Mouse (Mus musculus) liver, embryonic 12.5 days (tissue): ENCODE results near the gene Ect2l. TPM values are rescaled to one million over a fixed set of nuclear protein-coding genes. Genes with fewer than 3 reads are reported as not detected.

Experiments
- ATAC-seq: fragments of 200-750 bp; cut with Nextera tagmentation; 2 replicates; pipeline ENCODE4 v1.8.0; 2017; ENCODE audit warnings: moderate number of reproducible peaks, mild to moderate bottlenecking, moderate library complexity
- H3K27ac ChIP-seq: fragments of 300-500 bp; sonication (generic); 2 replicates; pipeline ENCODE4 v1.5.1; 2016; ENCODE audit warnings: mild to moderate bottlenecking
- H3K27me3 ChIP-seq: fragments of 300-500 bp; sonication (generic); replicated peaks from 2 replicates; pipeline ENCODE4 v1.6.1; 2016; ENCODE audit warnings: mild to moderate bottlenecking, moderate library complexity
- H3K36me3 ChIP-seq: fragments of 300-500 bp; sonication (generic); 2 replicates; pipeline ENCODE4 v1.6.1; 2016; ENCODE audit warnings: mild to moderate bottlenecking, moderate library complexity
- H3K4me1 ChIP-seq: fragments of 300-500 bp; sonication (generic); 2 replicates; pipeline ENCODE4 v1.6.1; 2016
- H3K4me2 ChIP-seq: fragments of 300-500 bp; sonication (generic); 2 replicates; pipeline ENCODE4 v1.6.1; 2016; ENCODE audit warnings: mild to moderate bottlenecking, moderate library complexity
- H3K4me3 ChIP-seq: fragments of 300-500 bp; sonication (generic); 2 replicates; pipeline ENCODE4 v1.5.1; 2016; ENCODE audit warnings: mild to moderate bottlenecking, moderate library complexity
- H3K9ac ChIP-seq: fragments of 300-500 bp; sonication (generic); 2 replicates; pipeline ENCODE4 v1.6.1; 2016; ENCODE audit warnings: mild to moderate bottlenecking, moderate library complexity
- H3K9me3 ChIP-seq: fragments of 300-500 bp; sonication (generic); replicated peaks from 2 replicates; pipeline ENCODE4 v1.6.1; 2016; ENCODE audit warnings: mild to moderate bottlenecking, moderate library complexity
- WGBS: fragments of 180-500 bp; shearing (Covaris S2); methylation state at CpG from one replicate; pipeline ENCODE4 v1.1.7; 2016; ENCODE audit not compliant: insufficient replicate concordance; 5-methylcytosine and 5-hydroxymethylcytosine counted together
- polyA plus RNA-seq: library from polyadenylated mRNA; unstranded; fragments of >200 nt; fragmentation: Nextera tagmentation; extraction: Ambion mirVana; gene quantifications from 2 replicates; pipeline ENCODE4 v1.2.1, GENCODE M21; 2016

The Ect2l gene
- polyA plus RNA-seq, 1 experiment from 2014 or later: 0.21 TPM

DNA sequence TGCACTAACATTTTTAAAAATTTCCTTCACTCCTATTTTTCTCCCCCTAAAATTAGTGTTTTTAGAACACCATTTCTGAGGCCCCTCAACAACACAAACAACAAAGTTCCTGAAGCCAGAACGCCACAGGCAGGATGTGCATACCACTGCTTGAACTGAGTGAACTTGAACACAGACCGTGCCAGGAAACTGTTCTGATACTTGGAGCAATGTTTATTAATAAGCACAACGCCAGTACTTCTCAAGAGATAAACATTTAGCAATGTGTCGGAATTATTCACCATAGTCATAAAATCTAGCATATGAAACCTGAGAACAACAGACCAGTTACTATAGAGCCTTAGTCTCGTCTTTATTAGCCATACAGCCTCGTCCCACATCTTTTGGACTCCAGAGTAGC, 571 bp downstream of the Ect2l start:
- Histone ChIP-seq H3K4me1 (0 out of 2 replicates have a peak, but pooled peaks cover 4% of the 10 kb centered on the region), H3K4me3 (no peak overlapping the region), H3K36me3 (no peaks in the 10 kb centered on the region), H3K4me2 (no peak overlapping the region), H3K9me3 (no peaks in the 10 kb centered on the region), H3K27ac (no peak overlapping the region), H3K9ac (no peak overlapping the region), H3K27me3 (no peaks in the 10 kb centered on the region)
- 55% methylated on average over 6 of the region's 6 CpGs for WGBS
- no peak for ATAC-seq

DNA sequence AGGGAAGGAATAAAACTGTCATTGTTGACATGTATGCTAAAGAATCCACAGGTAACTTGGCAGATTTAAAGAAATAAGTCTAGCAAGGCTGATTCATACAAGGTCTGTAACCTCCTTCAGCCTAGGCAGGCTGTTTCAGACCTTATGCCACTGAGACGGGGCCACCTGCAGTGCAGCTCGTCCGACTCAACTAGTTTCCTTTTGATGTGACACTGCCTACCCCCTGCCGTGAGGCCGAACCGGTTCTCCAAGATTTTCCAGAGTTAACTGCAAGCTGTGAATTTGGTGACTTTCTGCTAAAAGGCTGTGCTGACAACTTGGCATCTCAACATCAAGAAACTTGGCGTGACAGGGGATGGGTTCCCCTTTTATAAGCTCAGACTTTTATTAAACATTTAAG, 6.6 kb downstream of the Ect2l start:
- H3K27ac ChIP-seq: no peak overlapping the region
- 33% methylated on average over 7 of the region's 7 CpGs for WGBS
- H3K9me3 ChIP-seq: no peaks in the 10 kb centered on the region
- ATAC-seq: no peak
- H3K4me2 ChIP-seq: no peak overlapping the region
- no peak overlapping the region for H3K4me3 ChIP-seq
- H3K36me3 ChIP-seq: no peaks in the 10 kb centered on the region
- H3K4me1 ChIP-seq: no peaks in the 10 kb centered on the region
- no peak overlapping the region for H3K9ac ChIP-seq
- no peaks in the 10 kb centered on the region for H3K27me3 ChIP-seq

DNA sequence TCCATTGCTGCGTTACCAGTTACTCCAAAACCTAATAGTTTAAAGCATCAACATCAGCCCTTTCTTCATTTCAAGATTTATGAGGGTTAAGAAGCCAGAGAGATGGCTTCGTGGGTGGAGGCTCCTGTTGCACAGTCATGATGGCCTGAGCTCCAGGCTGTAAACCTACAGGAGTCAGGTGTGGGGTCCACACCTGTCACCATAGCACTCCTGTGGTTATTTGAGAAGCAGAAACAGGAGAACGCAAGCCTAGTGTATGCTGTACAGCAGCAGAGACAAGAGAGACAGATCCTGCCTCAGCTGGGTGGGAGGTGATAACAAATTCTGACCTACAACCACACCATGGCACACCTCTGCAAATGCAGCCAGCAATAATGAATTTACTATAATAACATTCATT, 8.3 kb downstream of the Ect2l start:
- H3K27me3 ChIP-seq: no peaks in the 10 kb centered on the region
- no peak overlapping the region for H3K4me3 ChIP-seq
- no peak overlapping the region for H3K27ac ChIP-seq
- H3K9ac ChIP-seq: no peak overlapping the region
- no peaks in the 10 kb centered on the region for H3K4me1 ChIP-seq
- no peaks in the 10 kb centered on the region for H3K9me3 ChIP-seq
- no peak for ATAC-seq
- no peaks in the 10 kb centered on the region for H3K36me3 ChIP-seq
- no peak overlapping the region for H3K4me2 ChIP-seq
- WGBS: 60% methylated on average over 3 of the region's 3 CpGs

DNA sequence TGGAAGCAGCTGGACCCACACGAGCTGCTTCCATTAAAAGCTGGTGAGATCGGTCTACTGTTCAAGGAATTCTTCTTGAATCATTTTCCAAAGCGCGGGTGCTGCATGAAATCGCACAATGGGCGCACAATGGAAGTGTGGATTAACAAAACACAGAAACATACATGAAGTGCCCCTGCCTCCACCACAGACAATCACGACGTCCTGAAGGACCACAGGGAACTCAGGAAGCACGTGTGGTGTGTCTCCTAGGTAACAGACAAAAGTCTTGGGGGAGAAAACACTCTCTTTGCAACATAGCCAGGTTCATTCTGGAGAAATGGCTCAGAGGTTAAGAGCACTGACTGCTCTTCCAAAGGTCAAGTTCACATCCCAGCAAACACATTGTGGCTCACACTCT, 10.0 kb downstream of the Ect2l start:
- H3K4me3 ChIP-seq: no peak overlapping the region
- H3K4me1 ChIP-seq: peaks cover 4% of the 10 kb centered on the region; the same call in 1 of the 2 replicates
- no peaks in the 10 kb centered on the region for H3K9me3 ChIP-seq
- ATAC-seq: no peak
- no peaks in the 10 kb centered on the region for H3K27me3 ChIP-seq
- H3K9ac ChIP-seq: no peak overlapping the region
- H3K4me2 ChIP-seq: no peak overlapping the region
- H3K27ac ChIP-seq: no peak overlapping the region
- WGBS: 61% methylated on average over 9 of the region's 9 CpGs
- H3K36me3 ChIP-seq: no peaks in the 10 kb centered on the region

DNA sequence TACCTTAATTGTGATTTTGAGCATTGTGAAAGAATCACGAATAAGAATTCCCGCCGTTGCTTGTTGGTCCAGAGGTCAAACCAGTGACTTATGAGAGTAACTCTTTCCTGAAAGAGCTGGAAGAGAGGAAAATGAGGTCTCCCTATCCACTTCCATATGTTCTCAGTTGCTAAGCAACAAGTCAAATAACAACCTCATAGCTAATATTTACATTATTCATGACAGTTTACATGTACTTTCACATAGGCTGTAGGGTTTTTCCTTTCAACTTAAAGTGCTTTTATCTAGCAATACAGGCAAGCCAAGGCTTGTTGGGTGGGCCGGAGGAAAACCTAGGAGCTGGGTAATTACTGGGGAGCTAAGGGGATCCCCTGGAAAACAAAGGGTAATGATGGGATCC, 10.8 kb downstream of the Ect2l start:
- no peak for ATAC-seq
- no peaks in the 10 kb centered on the region for H3K9me3 ChIP-seq
- H3K9ac ChIP-seq: no peak overlapping the region
- no peak overlapping the region for H3K4me2 ChIP-seq
- H3K36me3 ChIP-seq: no peaks in the 10 kb centered on the region
- H3K4me3 ChIP-seq: no peak overlapping the region
- WGBS: 65% methylated on average over 4 of the region's 4 CpGs
- no peak overlapping the region for H3K27ac ChIP-seq
- peaks cover 4% of the 10 kb centered on the region; the same call in 1 of the 2 replicates for H3K4me1 ChIP-seq
- H3K27me3 ChIP-seq: no peaks in the 10 kb centered on the region

DNA sequence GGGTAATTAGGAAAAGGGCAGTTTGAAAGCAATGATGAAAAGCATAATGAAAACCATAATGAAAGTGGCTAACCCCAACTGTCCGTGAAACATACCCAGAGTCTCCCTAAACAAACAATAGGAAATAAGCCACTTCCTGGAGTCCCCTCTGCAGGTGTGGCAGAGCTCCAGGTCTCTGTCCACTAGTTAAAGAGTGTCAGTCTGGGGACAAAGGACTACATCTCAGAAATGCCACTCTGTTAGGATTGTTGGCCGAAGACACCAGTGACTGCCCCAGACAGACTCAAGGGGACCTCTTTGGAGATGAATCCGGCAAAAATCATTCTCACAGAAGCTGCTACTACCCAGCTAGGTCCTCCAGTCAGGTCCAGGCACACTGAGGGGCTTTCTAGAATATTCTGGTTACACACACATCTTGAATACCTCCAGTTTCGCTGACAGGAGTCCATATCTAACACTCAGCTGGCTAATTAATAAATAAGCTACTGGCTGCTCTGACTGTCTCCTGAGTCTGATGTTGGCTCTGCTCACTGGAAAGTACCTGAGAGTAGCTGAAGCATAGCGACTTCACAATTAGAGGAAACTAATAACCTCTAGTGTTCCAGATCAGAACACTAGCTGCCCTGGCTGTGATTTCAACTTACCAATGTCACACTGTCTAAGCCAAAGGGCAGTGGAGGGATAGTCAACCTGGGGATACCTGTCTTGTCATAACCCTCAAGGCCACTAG, 12.2 kb downstream of the Ect2l start:
- Histone ChIP-seq H3K36me3 (no peaks in the 10 kb centered on the region), H3K9ac (no peak overlapping the region), H3K9me3 (no peaks in the 10 kb centered on the region), H3K27me3 (no peaks in the 10 kb centered on the region), H3K27ac (no peak overlapping the region), H3K4me1 (peaks cover 4% of the 10 kb centered on the region; the same call in 1 of the 2 replicates), H3K4me3 (no peak overlapping the region), H3K4me2 (no peak overlapping the region)
- no peak for ATAC-seq
- WGBS: 63% methylated on average over 5 of the region's 5 CpGs

DNA sequence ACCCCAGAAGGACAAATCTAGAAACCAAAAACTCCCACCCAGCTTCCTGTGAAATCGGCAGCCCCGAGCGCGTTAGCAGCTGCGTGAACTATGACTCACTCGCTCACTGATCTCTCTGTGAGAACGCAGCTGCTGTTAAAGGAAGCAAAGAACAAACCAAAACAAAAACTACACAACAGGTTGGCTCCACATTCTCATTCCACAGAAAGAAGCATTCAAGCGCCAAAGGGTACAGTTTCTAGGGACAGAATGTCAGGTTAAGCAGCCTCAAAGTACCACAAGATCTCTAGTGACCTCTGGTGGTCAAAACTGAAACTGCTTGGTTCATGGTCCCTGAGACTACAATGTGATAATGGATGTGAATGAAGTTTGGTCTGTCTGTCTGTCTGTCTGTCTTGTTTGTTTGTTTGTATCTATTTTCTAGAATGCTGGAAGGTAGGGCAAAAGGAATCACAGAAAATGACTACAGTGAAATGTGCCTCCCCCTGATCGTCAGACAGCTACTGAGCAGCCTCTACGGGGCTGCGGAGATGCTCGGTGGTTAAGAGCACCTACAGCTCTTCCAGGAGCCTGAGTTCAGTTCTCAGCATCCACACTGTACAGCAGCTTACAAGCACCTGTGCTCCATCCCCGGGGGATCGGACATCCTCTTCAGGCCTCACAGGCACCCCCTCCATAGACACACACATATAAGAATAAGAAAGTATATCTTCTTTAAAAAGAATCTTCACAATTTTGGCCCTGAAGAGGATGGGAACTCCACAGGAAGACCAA, 13.3 kb downstream of the Ect2l start:
- no peak overlapping the region for H3K27ac ChIP-seq
- H3K36me3 ChIP-seq: no peaks in the 10 kb centered on the region
- ATAC-seq: no peak
- H3K27me3 ChIP-seq: no peaks in the 10 kb centered on the region
- 40% methylated on average over 14 of the region's 14 CpGs for WGBS
- H3K4me1 ChIP-seq: peaks cover 4% of the 10 kb centered on the region; the same call in 1 of the 2 replicates
- peak overlapping the region; percentile 45; the same call in 1 of the 2 replicates for H3K9ac ChIP-seq
- no peaks in the 10 kb centered on the region for H3K9me3 ChIP-seq
- peak overlapping the region; percentile 47 for H3K4me3 ChIP-seq
- H3K4me2 ChIP-seq: peak overlapping the region; percentile 63

DNA sequence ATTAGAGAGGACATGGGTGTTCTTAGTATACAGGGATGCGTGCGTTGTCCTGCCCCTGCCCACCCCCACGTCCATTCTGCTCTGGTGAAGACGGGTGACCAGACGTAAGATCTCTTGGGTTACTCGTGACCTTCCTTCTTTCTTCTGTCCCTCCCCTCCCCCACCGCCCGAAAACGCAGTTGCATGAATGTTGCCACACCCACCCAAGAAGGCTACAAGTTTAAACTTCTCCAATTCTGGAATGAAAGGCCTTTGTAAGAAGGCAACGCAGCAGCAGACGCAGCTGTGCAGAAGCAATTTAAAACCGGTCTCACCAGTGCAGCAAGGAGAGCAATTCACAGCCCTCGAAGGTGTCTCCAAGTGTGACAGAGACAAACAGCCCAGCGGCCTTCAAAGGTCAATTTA, 16.0 kb downstream of the Ect2l start:
- Histone ChIP-seq H3K4me3 (no peak overlapping the region), H3K27ac (no peak overlapping the region), H3K27me3 (0 out of 2 replicates have a peak, but pooled peaks cover 3% of the 10 kb centered on the region), H3K9ac (no peak overlapping the region), H3K9me3 (no peaks in the 10 kb centered on the region), H3K36me3 (no peaks in the 10 kb centered on the region), H3K4me2 (no peak overlapping the region), H3K4me1 (peaks cover 4% of the 10 kb centered on the region; the same call in 1 of the 2 replicates)
- ATAC-seq: no peak
- 43% methylated on average over 14 of the region's 14 CpGs for WGBS

DNA sequence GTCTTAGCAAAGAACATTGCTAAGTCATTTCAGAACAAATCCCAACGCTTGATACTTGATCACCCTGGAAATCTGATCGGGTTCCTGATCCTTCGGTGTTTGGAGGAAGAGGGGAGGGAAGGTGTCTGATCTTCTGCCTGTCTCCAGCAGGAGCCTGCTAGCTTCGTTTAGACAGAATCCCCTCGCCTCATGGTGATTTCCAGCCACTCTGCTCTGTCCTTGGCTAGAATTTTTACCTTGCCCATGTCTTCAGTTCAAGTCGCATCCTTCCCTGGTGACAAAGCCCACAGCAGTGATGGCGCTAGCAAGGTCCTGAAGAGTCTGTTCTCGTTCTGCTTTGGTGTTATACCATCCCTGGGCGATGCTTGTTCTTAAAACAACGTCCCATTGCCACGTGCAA, 16.5 kb downstream of the Ect2l start:
- Histone ChIP-seq H3K27ac (no peak overlapping the region), H3K36me3 (no peaks in the 10 kb centered on the region), H3K27me3 (0 out of 2 replicates have a peak, but pooled peaks cover 3% of the 10 kb centered on the region), H3K4me2 (no peak overlapping the region), H3K9ac (no peak overlapping the region), H3K9me3 (no peaks in the 10 kb centered on the region), H3K4me1 (peaks cover 4% of the 10 kb centered on the region; the same call in 1 of the 2 replicates), H3K4me3 (no peak overlapping the region)
- ATAC-seq: no peak
- WGBS: 62% methylated on average over 11 of the region's 11 CpGs

DNA sequence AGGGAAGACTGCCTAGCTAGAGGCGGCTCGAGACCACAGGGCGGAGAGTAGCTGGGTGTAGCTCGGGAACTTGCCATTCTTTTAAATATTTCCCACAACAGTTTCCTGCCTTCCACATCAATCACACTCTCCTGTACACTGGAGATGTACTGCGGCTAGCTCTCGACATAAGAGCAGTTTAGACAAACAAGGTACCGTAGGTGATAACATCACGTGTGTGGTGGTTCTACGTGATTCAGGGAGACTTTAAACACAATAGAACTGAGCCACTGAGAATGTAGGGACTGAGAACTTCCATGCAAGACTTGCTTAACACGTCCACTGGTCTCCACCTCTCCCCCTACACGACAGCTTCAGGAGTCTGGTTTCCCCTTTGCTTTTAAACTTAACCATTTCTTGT, 17.5 kb downstream of the Ect2l start:
- Histone ChIP-seq H3K9ac (no peak overlapping the region), H3K27ac (no peak overlapping the region), H3K36me3 (no peaks in the 10 kb centered on the region), H3K9me3 (no peaks in the 10 kb centered on the region), H3K27me3 (0 out of 2 replicates have a peak, but pooled peaks cover 3% of the 10 kb centered on the region), H3K4me2 (no peak overlapping the region), H3K4me3 (no peak overlapping the region), H3K4me1 (peaks cover 4% of the 10 kb centered on the region; the same call in 1 of the 2 replicates)
- no peak for ATAC-seq
- WGBS: 44% methylated on average over 11 of the region's 11 CpGs

DNA sequence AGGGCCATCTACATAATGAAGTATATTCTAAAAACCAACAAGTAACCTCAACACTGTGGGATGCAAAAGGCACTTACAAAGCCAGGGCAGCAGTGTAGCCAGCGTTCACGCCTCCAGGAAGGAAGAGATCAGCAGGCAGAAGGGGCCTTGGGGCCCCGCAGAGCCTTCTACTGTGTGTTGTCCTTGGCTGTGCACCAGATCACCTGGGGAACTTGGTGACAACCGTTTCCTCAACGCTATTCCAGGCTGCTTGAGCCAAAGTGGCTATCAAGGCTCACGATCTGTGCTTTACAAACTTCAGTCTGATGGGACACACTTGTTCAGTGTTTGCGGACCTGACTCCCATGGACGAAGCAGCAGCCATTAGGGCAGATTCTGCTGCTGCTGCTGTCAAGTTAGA, 19.0 kb downstream of the Ect2l start:
- no peaks in the 10 kb centered on the region for H3K36me3 ChIP-seq
- no peaks in the 10 kb centered on the region for H3K9me3 ChIP-seq
- WGBS: 24% methylated on average over 8 of the region's 8 CpGs
- no peak overlapping the region for H3K4me2 ChIP-seq
- H3K9ac ChIP-seq: no peak overlapping the region
- ATAC-seq: no peak
- no peak overlapping the region for H3K27ac ChIP-seq
- H3K4me3 ChIP-seq: no peak overlapping the region
- no peaks in the 10 kb centered on the region for H3K4me1 ChIP-seq
- H3K27me3 ChIP-seq: 0 out of 2 replicates have a peak, but pooled peaks cover 3% of the 10 kb centered on the region

DNA sequence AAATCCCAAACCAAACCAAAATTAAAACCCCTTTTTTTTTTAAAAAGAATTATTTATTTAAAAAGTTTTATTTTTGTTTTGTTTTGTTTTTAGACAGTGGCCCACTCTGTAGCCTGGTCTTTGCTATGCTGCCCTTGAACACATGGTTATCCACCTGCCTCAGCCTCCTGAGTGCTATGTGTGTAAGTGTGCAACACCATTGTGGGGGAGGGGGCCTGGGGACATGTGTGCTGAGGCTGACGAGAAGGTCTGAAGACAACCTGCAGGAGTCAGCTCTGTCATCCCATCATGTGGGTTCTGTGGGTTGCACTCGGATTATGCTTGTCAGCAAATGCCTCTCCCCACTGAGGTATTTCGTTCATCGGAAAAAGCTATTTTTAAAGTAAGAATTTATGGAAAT, 21.2 kb downstream of the Ect2l start:
- Histone ChIP-seq H3K27me3 (0 out of 2 replicates have a peak, but pooled peaks cover 3% of the 10 kb centered on the region), H3K4me2 (no peak overlapping the region), H3K36me3 (no peaks in the 10 kb centered on the region), H3K4me3 (no peak overlapping the region), H3K27ac (no peak overlapping the region), H3K4me1 (no peaks in the 10 kb centered on the region), H3K9me3 (no peaks in the 10 kb centered on the region), H3K9ac (no peak overlapping the region)
- WGBS: 61% methylated on average over 4 of the region's 4 CpGs
- ATAC-seq: no peak
